Mouse (Mus musculus): Measurements from ENCODE around the gene Pard3. TPM values are rescaled to one million over a fixed set of nuclear protein-coding genes. Genes with fewer than 3 reads are reported as not detected.
A peak's percentile ranks its signal among the peaks of the same experiment; 100 is the strongest.

The Pard3 gene
- total RNA-seq, 2 experiments from 2014 or later = not detected

DNA sequence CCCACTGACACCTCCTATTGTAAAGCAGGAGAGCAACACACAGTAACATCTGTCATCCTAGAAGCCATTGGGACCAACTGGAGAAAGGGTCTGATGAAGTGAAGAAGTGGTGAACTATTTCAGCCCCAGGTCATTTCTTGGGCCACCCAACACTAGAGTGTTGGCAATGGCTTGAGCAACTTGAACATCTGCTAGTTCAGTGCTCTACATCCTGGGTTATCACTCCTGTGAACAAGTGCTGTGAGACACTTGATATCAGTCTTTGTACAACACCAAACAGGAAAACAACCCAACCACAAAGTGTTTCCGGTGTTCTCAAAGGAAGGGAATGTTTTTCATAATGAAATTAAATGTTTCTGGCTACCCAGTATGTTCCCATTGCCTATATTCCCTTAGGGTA is 438.1 kb downstream of the Pard3 start:
- ATAC-seq (replicated peaks; ENCODE audit: low FRiP score, low TSS enrichment, poor library complexity, severe bottlenecking) = 0 out of 2 replicates have a peak, but pooled peaks have one; percentile 13

DNA sequence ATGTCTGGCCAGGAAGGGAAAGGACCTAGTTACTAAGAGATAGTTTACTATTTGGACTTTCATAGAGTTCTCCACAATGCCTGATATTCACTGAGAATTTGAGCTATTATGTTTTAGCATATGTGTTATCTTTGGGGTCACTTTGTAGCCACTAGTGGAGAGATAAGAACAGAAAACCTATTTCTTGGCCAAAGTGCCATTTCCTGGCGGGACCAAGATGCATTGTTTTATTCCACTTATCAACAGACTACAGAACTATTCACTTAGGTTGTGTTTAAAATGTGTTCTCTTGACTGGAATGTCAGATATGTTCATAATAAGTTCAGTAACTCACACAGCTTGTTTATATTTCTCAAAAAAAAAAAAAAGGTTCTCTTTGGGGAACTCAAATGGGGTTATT is 441.6 kb downstream of the Pard3 start:
- peak; percentile 64 for ATAC-seq (replicated peaks; ENCODE audit: low FRiP score, low TSS enrichment, poor library complexity, severe bottlenecking)

DNA sequence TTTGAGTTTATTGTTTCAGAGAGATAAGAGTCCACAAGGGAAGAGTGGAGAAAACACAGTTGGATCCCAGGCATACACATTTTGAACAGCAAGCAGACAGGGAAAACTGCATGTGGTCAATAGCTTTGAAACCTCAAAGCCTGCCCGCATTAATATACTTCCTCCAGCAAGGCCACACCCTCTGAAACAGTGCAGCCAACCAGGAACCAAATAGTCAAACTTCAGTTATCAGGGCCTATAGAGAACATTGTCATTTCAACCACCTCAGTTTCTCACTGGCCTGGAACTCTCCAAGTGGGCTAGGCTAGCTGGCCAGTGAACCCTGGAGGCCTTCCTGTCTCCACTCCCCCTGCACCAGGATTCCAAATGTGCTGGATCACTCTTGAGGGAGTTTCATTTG is 442.6 kb downstream of the Pard3 start:
- ATAC-seq (replicated peaks; ENCODE audit: low FRiP score, low TSS enrichment, poor library complexity, severe bottlenecking) = peak; percentile 42

DNA sequence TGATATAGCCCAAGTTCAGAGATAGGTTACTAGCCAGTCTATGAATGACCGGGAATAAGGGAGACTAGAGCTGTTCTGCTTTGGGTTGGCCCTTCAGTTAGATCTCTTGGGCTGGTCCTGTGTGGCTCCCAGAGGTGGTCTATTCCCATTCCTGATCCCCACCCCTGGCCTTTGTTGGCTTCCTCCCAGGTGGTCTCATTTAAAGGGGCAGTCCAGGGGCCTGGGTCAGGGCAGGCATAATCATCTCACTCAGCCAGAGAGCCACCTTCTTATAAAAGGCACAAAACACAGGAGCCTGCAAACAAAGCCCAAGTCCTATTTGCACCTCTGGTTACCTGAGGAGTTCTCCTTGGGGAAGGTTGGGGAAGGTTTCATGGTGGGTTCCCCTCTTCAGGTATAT is 447.6 kb downstream of the Pard3 start:
- ATAC-seq (replicated peaks; ENCODE audit: low FRiP score, low TSS enrichment, poor library complexity, severe bottlenecking) = no peak

DNA sequence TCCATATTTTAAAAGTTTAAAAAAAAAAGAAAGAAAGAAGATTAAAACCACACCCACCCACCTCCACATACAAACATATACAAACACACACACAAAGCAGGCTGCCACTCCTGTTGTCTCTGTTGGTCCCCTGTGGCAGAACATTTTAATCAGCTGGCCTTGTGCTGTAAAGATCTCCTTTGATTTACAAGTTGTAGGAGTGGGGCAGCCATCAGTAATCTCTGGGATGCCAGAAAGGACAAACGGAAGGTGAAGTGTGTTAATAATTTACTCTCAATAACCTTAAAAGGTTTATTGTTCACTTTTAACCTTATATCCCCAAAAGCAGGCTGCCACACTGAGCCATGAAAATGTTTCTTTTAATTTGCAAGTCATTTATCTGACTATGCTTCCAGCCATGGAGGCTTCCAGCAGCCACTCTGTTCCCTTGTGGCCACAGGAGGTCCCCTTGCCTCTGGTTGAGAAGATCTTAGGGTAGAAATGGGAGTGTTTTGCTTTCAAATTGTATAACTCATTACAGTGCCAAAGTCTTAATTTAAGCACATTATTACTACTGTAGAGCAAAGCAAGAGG is 448.4 kb downstream of the Pard3 start:
- no peak for ATAC-seq (replicated peaks; ENCODE audit: low FRiP score, low TSS enrichment, poor library complexity, severe bottlenecking)

DNA sequence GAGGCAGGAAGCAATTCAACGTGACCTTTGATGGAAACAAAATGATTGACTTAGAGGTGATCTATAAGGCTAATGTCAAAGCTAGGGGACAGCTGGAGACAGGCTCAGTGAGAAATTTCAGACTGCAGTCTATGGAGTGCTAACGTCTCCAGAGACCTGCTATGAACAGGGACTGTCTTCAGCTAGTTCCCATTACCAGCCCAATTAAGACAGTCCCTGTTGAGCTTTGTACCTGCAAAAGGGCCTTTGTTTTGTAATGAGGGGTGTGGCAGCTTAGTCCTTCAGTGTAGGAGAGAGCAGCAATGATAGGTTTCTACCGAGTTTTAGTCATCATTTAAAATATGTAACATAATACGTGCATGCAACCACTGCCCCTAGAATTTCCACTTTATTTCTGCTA is 448.9 kb downstream of the Pard3 start:
- no peak for ATAC-seq (replicated peaks; ENCODE audit: low FRiP score, low TSS enrichment, poor library complexity, severe bottlenecking)

DNA sequence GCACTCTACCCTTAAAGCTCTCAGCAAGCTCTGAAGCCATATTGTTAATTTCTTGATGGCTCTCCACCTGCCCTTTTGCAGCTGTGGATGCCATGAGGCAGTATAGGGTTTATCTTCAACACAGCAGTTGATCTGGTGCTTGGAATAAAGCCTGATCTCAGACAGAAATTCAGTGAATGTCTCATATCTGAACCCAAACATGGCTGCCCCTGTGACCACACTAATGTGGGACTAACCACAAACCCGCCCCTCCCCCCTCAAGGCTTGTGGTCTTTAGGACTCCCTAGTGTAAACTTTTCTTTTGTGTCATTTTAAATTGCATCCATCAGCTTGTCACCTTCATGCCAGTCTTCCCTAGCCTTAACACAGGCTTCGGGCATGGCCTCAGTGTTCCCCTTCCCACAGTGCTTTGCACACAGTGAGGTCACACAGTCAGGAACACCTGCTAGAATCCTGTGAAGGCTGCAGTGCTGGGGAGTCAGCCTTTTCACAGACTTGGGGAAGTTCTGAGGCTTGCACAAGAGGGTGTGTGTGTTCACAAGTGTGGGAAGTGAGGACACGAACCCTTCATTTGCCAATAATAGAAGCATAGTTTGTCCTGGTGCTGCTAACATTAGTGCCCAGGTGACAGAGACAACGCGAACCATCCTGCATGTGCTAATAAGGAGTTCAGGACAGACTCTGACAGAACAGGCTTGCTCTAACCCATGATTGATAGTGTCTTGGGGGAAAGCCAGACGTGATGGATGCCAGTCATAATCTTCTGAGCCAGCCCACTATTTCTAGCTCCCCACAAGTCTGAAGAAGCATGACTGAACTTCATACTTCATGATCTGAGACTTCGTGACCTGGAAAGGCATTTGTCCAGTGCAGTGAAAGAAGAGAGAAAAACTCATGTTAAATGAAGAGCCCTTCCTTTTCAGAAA is 451.4 kb downstream of the Pard3 start:
- ATAC-seq (replicated peaks; ENCODE audit: low FRiP score, low TSS enrichment, poor library complexity, severe bottlenecking) = peak; percentile 64

DNA sequence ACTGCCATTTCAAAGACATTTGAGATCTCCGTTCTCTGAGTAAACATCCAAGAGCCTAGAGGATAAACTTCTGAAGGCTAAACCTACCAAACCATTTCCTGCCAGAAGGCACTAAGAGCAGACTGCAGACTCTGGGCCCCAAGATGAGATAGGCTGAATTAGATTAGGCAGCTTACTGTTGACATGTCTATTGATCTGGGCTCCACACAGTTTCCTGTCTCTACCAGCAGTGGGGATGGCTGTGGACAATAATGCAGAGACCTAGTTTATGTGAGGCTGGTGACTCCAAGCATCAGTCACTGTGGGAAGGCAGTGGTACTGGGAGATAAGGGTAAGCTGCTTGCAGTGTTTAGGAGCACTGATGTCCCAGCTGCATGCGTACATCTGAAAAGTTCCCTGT is 452.4 kb downstream of the Pard3 start:
- peak; percentile 87 for ATAC-seq (replicated peaks; ENCODE audit: low FRiP score, low TSS enrichment, poor library complexity, severe bottlenecking)

DNA sequence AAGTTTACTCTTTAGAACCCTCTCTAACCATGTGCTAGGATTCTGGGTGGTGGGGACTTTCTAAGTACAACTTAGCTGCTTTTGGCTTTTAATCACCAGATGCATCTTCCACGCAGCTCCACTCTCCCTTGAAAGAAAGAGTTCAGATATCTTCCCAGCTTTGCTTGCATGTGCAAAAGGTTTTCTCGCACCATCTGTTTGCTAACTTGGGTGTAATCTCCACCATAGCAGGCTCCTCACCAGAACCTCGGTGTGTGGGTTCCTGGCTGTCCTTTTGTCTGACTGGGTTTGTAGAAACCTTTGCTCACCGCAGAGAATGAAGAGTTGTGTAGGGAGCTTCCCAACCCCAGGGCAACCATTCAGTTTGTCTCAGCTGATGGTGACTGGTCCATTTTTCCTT is 462.0 kb downstream of the Pard3 start:
- no peak for ATAC-seq (replicated peaks; ENCODE audit: low FRiP score, low TSS enrichment, poor library complexity, severe bottlenecking)

DNA sequence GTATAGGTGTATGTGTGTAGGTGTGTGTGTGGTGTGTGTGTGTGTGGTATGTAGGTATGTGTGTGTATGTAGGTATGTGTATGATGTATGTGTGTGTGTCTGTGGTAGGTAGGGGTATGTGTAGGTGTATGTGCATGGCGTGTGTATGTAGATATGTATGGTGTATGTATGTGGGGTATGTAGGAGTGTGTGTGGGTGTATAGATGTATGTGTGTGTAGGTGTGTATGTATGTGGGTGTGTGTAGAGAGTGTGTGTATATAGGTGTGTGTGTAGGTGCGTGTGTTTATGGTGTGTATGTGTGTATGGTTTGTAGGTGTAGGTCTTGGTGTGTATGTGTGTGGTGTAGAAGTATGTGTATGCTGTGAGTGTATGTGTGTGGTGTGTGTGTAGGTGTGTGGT is 464.6 kb downstream of the Pard3 start:
- no peak for ATAC-seq (replicated peaks; ENCODE audit: low FRiP score, low TSS enrichment, poor library complexity, severe bottlenecking)

DNA sequence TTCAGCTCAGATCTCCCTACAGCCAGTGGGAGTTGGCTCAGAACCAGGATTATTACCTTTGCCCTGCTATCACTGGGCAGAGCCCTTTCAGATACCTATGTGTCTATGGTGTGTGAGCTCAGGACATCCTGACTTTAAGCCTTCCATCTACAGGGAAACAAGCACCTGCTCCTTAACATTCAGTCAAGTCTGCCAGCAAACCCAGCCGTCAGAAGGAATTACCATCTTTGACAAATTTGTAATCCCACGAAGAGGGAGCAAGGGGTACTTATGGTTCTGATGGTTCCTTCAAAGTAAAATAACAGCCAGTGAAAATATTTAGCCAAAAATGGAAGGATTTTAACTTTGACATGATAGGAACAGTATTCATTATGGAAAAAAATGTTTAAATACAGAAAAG is 466.1 kb downstream of the Pard3 start:
- ATAC-seq (replicated peaks; ENCODE audit: low FRiP score, low TSS enrichment, poor library complexity, severe bottlenecking) = no peak

DNA sequence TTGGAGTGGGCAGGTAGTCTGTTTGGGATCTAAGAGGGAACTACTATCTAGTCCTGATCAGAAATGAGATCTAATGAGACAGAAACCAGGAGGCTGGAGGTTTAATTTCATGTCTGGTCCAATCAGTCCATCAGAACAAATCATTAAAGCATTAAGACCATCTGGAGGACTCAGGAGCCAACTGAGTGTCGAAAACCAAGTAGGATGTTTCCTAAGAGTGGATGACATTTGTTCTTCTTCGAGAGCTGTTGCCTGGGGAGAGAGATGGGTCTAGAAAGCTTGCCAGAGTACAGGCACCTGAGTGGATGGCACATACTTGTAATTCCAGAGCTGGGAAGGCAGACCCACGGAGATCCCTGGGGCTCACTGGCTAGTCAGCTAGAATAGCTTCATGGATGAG is 468.2 kb downstream of the Pard3 start:
- ATAC-seq (replicated peaks; ENCODE audit: low FRiP score, low TSS enrichment, poor library complexity, severe bottlenecking) = no peak

DNA sequence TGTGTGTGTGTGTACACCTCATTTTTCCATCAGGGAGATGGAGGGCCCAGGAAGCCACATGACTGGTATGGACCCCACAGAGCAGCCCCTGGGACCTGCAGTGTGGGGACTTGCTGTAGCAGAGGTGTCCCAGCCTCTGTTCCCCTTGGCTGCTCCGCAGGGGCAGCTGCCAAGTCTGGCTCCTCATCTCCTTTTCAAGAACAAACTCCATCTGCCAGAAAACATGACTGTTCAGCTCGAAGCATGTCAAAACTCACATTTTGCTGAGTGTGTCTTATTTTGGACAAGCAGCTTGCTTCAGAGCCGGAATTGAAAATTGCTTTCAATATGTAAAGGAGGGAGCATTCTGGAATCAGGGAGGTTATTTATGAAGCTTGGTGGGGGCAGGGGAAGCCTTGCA is 471.1 kb downstream of the Pard3 start:
- ATAC-seq (replicated peaks; ENCODE audit: low FRiP score, low TSS enrichment, poor library complexity, severe bottlenecking) = no peak

DNA sequence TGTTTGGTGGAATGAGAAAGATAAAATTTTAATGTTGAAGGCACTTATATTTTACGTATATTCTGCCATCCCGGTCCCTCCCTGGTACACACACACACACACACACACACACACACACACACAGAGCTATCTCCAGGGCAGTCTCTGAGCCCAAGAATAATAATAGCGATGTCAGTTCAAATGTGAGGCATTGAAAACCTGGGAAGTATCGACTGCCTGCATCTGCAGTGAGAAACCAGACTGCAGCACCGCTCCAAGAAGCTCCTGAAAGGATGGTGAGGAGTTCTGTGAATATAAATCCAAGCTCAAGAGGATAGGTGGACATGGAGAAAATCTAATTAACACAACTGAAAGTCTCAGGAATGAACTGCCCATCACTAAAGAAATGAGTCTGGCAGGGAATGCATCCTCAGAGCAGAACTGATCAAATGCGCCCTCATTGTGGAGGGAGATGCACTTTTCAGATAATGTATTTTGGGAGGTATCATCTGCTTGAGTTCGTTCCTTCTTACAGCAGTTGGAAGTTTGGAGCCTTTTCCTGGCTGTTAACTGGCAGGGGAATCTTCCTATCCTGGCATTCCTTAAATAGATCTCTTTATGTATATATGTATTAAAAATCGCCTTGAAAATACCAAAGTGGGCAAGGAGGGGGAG is 471.6 kb downstream of the Pard3 start:
- no peak for ATAC-seq (replicated peaks; ENCODE audit: low FRiP score, low TSS enrichment, poor library complexity, severe bottlenecking)

DNA sequence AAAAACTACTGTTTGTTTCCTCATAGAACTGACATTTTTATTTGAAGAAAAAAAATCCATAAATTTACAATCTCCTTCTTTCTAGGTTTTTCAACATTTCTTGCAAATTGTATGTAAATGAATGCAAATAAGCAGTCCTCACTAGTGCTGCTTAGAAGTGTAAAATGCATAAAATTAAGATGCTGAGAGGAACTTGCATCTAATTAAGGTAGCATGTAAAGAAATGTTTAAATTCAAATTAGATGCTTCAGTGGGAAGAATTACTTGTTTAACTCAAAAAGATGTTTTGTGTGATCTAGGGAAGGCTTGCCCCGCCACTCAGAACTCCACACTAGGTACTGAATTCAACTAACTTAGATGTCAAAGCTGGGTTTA is 472.1 kb downstream of the Pard3 start:
- no peak for ATAC-seq (replicated peaks; ENCODE audit: low FRiP score, low TSS enrichment, poor library complexity, severe bottlenecking)

DNA sequence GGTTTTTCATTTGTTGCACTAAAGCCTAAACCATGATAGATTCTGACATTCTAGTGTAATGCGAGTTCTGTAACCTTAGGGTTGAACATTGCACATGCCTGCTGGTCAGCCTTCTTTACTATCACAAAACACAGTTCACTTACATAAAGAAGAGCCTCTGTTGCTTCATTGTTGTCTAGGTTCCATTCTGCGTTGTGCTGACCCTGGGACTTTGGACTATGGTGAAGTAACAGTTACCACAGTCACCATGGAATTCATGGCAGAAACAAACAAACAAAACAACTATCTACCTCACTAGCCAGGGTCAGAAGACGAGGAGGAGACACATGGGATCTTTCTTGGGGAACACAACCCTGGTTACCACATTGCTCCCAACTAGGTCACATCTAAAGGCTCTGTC is 476.1 kb downstream of the Pard3 start:
- ATAC-seq (replicated peaks; ENCODE audit: low FRiP score, low TSS enrichment, poor library complexity, severe bottlenecking) = no peak

DNA sequence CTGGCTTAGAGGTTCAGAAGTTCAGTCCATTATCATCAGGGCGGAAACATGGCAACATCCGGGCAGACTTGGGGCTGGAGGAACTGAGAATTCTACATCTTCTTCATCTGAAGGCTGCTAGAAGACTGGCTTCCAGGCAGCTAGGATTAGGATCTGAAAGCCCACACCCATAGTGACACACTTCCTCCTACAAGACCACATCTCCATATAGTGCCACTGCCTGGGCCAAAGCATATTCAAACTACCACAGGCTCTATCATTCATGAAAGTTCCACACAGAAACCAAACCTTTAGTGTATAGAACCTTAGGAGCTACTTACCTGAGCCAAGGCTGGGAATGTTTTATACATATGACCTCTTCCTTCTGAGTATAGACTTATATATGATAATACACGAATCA is 476.6 kb downstream of the Pard3 start:
- no peak for ATAC-seq (replicated peaks; ENCODE audit: low FRiP score, low TSS enrichment, poor library complexity, severe bottlenecking)

DNA sequence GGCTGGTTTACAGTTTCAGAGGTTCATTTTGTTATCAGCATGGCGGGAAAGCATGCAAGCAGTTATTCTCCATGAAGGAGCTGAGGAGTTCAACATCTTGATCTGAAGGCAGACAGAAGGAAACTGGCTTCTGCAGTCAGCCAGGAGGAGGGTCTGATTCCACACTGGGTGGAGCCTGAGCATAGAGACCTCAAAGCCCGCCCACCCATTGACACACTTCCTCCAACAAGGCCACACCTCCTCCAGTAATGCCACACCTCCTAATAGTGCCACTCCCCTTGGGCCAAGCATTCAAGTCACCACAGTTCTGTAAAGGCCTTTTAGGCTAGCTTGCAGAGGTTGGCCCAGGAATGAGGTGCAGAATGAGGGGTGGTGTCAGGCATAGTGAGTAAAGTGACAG is 478.5 kb downstream of the Pard3 start:
- peak; percentile 76 for ATAC-seq (replicated peaks; ENCODE audit: low FRiP score, low TSS enrichment, poor library complexity, severe bottlenecking)

DNA sequence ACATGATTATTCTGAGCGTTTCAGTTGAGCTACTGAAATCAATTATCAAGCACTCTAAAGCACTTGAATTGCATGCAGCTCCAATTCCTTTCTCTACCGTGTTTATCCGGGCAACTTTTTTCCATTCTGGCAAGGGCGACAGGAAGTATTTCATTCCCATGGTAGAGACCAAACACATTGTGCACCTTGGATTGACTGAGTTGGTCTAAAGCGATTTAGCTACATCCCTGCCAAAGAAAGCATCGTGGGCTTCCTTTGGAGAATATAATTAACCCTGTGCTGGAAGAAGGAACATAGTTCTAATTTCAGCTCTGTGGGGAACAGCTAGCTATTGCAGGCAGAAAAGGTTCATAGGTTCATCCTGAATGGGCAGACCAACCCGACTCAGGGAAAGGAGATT is 480.0 kb downstream of the Pard3 start:
- no peak for ATAC-seq (replicated peaks; ENCODE audit: low FRiP score, low TSS enrichment, poor library complexity, severe bottlenecking)

DNA sequence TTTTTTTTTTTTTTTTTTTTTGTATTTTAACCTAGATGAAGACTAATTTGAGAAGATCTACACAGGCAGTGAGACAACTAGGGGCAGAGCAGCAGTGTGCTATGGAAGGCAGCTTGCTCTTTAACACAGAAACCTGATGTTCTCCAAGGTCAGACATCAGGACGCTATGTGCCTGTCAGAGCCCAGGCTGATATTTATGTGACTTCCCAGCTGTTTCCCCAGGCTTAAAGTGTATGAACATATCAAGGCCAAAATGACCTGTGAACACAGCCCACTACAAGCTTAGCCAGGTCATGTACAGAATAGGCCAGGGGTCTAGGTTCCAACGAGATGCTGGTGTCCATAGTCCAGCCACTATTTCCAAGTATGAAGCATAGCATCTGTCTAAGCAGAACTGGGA is 482.5 kb downstream of the Pard3 start:
- no peak for ATAC-seq (replicated peaks; ENCODE audit: low FRiP score, low TSS enrichment, poor library complexity, severe bottlenecking)

DNA sequence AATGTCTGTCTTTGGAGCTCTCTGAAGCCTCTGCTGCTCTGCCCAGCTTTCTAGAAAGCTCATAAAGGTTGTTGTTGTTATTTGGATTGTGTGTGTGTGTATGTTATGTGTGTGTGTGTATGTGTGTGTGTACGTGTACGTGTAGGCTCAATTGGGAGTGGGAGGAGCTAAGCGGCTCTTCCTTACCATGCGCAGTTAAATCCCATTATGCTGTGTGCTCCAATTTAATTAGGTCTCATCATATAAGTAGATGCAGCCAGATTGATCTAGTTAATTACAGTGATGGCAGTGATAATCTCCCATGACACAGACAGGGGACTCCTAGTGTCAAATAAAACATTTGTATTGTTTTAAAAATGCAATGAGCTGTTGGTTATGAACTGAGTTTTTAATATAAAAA is 487.2 kb downstream of the Pard3 start:
- no peak for ATAC-seq (replicated peaks; ENCODE audit: low FRiP score, low TSS enrichment, poor library complexity, severe bottlenecking)

Measured in megakaryocyte-erythroid progenitor cell, adult 5-6 weeks (primary cell).